Mouse (Mus musculus) stomach, postnatal 0 days (tissue): ENCODE results near the gene Arhgef2.

Experiments
- CTCF ChIP-seq: IDR thresholded peaks from 2 replicates; pipeline ENCODE4 v1.5.1; 2016; ENCODE audit warnings: antibody characterized with exemption, low read depth, mild to moderate bottlenecking, moderate library complexity
- EP300 ChIP-seq: optimal IDR thresholded peaks from 2 replicates; pipeline ENCODE3; 2016; ENCODE audit warnings: antibody characterized with exemption

DNA sequence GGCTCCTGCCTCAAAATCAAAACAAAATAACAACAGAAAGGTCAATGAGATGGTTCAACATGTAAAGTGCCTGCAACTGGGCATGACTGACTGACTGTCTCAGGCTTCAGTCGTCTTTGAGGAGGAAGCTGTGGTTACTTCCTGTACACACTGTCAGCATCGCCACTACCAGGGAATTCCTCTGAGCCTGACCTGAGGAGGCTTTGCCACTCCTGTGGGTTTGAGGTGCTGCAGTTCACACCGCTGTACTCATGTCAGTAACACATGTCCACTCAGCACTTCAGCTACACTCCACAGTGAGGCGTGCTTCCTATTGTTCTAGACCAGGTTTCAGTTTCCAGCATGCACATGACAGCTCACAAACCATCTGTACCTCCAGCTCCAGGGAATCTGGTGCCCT, 58.3 kb downstream of the Arhgef2 start:
- TF ChIP-seq CTCF (no peak), EP300 (no peak)
